Mouse (Mus musculus) adrenal gland, postnatal 25 days (tissue): ENCODE results near the gene Fstl1. TPM values are rescaled to one million over a fixed set of nuclear protein-coding genes. Genes with fewer than 3 reads are reported as not detected.
A peak's percentile ranks its signal among the peaks of the same experiment; 100 is the strongest.

Source experiments
- DNase-seq: peaks from one replicate; pipeline ENCODE4 v3.0.0; 2021; ENCODE audit warnings: mixed read lengths
- total RNA-seq: library from RNA; stranded (reverse); gene quantifications from 2 replicates; pipeline ENCODE4 v1.2.3, GENCODE M21; 2021

The Fstl1 gene
- total RNA-seq, 1 experiment from 2014 or later: 45.8 TPM

GRCm38 (mm10) chr16:37823949-37824348 lies 47.3 kb downstream of the Fstl1 start:
- no peak for DNase-seq

GRCm38 (mm10) chr16:37824778-37825505 lies 48.3 kb downstream of the Fstl1 start:
- DNase-seq: no peak

GRCm38 (mm10) chr16:37826286-37826685 lies 49.6 kb downstream of the Fstl1 start:
- no peak for DNase-seq

GRCm38 (mm10) chr16:37831041-37831440 lies 54.4 kb downstream of the Fstl1 start:
- no peak for DNase-seq

GRCm38 (mm10) chr16:37837571-37837970 lies 60.9 kb downstream of the Fstl1 start:
- DNase-seq: no peak

- no peak for DNase-seq
These were observed 65.8 kb downstream of the Fstl1 start for GRCm38 (mm10) chr16:37842439-37842838.

GRCm38 (mm10) chr16:37843740-37844139 lies 67.1 kb downstream of the Fstl1 start:
- no peak for DNase-seq

- DNase-seq: no peak
These were observed 68.7 kb downstream of the Fstl1 start for GRCm38 (mm10) chr16:37845202-37845925.

GRCm38 (mm10) chr16:37847081-37847480 lies 70.4 kb downstream of the Fstl1 start:
- DNase-seq: no peak

GRCm38 (mm10) chr16:37851366-37851765 lies 74.7 kb downstream of the Fstl1 start:
- no peak for DNase-seq

GRCm38 (mm10) chr16:37853279-37853678 lies 76.6 kb downstream of the Fstl1 start:
- DNase-seq: peak; percentile 48

- no peak for DNase-seq
These were observed 77.4 kb downstream of the Fstl1 start for GRCm38 (mm10) chr16:37854054-37854453.

GRCm38 (mm10) chr16:37854593-37854992 lies 77.9 kb downstream of the Fstl1 start:
- no peak for DNase-seq

- no peak for DNase-seq
These were observed 78.9 kb downstream of the Fstl1 start for GRCm38 (mm10) chr16:37855583-37855982.

- DNase-seq: no peak
These were observed 79.7 kb downstream of the Fstl1 start for GRCm38 (mm10) chr16:37856327-37856726.

GRCm38 (mm10) chr16:37857495-37857894 lies 80.8 kb downstream of the Fstl1 start:
- no peak for DNase-seq

- DNase-seq: no peak
These were observed 83.5 kb downstream of the Fstl1 start for GRCm38 (mm10) chr16:37860213-37860612.

- DNase-seq: no peak
These were observed 84.4 kb downstream of the Fstl1 start, which contains the start of gene Gm36028 for GRCm38 (mm10) chr16:37861029-37861428. Gene Gm36028 (minus strand): TSS chr16:37861146.

- DNase-seq: no peak
These were observed 87.2 kb downstream of the Fstl1 start for GRCm38 (mm10) chr16:37863876-37864275.

- no peak for DNase-seq
These were observed 89.2 kb downstream of the Fstl1 start for GRCm38 (mm10) chr16:37865841-37866240.

GRCm38 (mm10) chr16:37867791-37868505 lies 91.3 kb downstream of the Fstl1 start, which contains the start of gene Lrrc58:
Gene Lrrc58 (plus strand): TSS chr16:37868389.
- peak; percentile 86 for DNase-seq

GRCm38 (mm10) chr16:37868506-37869469 lies 92.1 kb downstream of the Fstl1 start:
- peak; percentile 48 for DNase-seq
